Mouse (Mus musculus) adrenal gland, postnatal 0 days (tissue): ENCODE data around the gene C1d. TPM values are rescaled to one million over a fixed set of nuclear protein-coding genes. Genes with fewer than 3 reads are reported as not detected.

Source experiments
- polyA plus RNA-seq: library from polyadenylated mRNA; unstranded; fragments of >200 nt; fragmentation: Nextera tagmentation; extraction: Ambion mirVana; gene quantifications from 2 replicates; pipeline ENCODE4 v1.2.1, GENCODE M21; 2015

The C1d gene
- polyA plus RNA-seq: 170 and 277 TPM in 2 replicates

DNA sequence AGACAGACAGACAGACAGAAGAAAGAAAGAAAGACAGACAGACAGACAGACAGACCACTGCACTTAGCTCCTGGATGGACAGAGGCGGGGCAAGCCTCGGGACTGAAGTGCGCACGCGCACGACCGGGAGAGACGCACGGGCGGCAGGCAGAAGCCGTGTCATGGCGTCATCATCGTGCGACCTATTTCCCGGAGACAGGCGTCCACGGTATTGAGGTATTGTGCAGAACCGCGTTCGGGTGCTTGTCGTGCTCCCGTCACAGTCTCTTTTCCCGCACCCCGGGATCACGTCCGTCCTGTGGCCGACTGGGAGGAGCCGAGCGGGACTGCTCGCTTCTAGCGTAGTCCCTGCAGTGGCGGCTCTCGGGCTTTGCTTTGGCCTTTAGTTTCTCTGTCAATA is at the start of gene C1d:
TSS of gene C1d (plus strand) at position 137 of the 400 bp plus-strand sequence.

DNA sequence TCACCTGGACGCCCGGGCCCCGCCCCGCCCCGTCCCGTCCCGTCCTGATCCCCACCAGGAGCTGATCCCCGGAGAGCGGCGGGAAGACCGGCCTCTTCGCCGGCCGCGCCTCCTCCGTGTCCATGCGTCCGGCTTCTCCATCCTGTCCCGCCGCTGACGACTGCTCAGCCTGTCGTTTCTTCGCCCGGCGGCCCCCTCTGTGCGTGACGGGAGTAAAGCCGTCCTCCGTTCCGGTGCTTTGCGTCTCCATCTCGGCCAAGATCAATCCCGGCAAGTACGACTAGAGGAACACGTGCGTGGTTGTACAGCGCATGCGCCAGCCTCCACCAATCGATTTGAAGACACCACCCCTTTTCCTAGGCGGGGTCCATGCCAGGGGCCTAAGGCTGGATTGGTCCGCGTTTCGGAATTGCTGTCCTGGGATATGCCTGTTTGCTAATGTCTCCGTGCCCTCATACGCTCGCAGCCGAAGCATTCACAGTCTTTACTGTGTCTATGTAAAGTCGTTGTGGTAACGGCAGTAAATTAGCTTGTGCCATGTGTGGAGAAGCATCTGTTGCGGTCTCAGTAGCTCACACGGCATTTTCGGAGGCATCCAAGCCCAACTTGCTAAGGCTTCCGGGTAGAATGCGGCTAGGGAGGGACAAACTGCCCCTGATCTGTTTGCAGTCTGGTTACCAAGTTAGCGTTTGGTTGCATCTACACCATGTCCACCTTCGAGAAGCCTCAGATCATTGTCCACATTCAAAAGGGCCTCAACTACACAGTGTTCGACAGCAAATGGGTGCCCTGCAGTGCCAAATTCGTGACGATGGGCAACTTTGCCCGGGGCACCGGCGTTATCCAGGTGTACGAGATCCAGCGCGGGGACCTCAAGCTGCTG is 45.9 kb upstream of the C1d start, which contains the start of gene Pno1:
TSS of gene Pno1 (minus strand) at position 311 of the 883 bp plus-strand sequence.

Other genes starting within 250 kb of the C1d start
- 42.3 and 55.2 TPM in 2 replicates for gene Cnrip1, start 206.0 kb upstream of the C1d start, polyA plus RNA-seq
- gene Plek, start 205.2 kb upstream of the C1d start, polyA plus RNA-seq: 3.4 and 4.7 TPM in 2 replicates
- gene Ppp3r1, start 98.3 kb upstream of the C1d start, polyA plus RNA-seq: 91.4 and 114 TPM in 2 replicates
- 20.4 and 25.4 TPM in 2 replicates for gene Wdr92, start 75.5 kb upstream of the C1d start, polyA plus RNA-seq
- gene Pno1, start 46.0 kb upstream of the C1d start, polyA plus RNA-seq: 47.5 and 73.2 TPM in 2 replicates